ENCODE assay signal across 13 mouse cellular contexts in the genomic region with DNA sequence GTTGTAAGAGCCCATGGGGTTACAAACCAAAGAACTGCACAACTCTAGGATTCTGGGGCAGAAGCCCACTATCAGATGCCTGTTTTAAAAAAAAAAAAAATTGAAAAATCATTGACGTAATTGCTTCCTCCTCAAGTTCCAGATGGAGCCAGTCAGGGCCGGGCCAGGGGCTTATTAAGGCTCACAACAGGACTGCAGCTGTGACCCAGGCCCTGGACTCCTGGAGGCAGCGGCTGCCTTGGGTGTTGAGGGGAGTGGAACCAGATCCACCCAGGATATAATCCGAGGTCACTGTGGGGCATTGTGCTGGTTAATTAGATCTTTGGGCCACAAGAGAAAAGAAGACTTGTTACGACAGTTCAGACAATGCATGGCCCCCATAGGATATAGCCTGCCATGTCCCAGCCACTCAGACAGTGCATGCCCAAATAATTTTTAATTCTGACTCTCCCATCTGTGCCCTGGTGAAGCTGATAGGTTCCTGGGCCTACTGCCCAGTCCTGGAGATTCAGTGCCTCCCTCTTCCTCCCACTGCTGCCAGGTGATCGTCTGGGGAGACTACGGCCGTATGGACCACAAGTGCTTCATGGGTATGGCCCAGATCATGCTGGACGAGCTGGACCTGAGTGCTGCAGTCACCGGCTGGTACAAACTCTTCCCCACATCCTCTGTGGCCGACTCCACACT. TPM values are rescaled to one million over a fixed set of nuclear protein-coding genes. Genes with fewer than 3 reads are reported as not detected.
A peak's percentile ranks its signal among the peaks of the same experiment; 100 is the strongest.
DNase-seq lines count a peak whose midpoint lies in the region; ATAC-seq lines count a peak whose summit lies in the region.
"Had no signal": no experiment of that assay in that cellular context is flagged by ENCODE, and none has a peak within 500 bp of the region (broad histone marks: within the 10 kb centered on the region; RNA-seq: fewer than 3 reads in every experiment).

No protein-coding gene starts in this region.

- H3K9me3 ChIP-seq in limb, embryonic 10.5 days (replicated peaks), result no peaks in the 10 kb centered on the region
- H3K9me3 ChIP-seq: G1E; heart, embryonic 13.5 days had no signal

- peak; percentile 53 for DNase-seq in embryo, embryonic 10.5 days (ENCODE audit: low spot score)
- no peak for DNase-seq in embryo, embryonic 9.5 days (ENCODE audit: extremely low spot score)
- peak; percentile 72 for DNase-seq in MN1 (ENCODE audit: low spot score)
- DNase-seq in cerebellum, postnatal 36 days, result peak; percentile 88 to 89
- DNase-seq in limb, embryonic 10.5 days (ENCODE audit: low spot score), result peak; percentile 68
- DNase-seq in right cerebral cortex, postnatal 4 days, result no peak
- no peak for DNase-seq in gastrocnemius, postnatal 25 days
- DNase-seq: kidney, adult 9 months; layer of hippocampus, adult 9-11 months; thymus, postnatal 25 days had no signal

- no peaks in the 10 kb centered on the region for H3K36me3 ChIP-seq in limb, embryonic 10.5 days
- H3K36me3 ChIP-seq: G1E; heart, embryonic 13.5 days had no signal

- H3K27ac ChIP-seq in limb, embryonic 10.5 days, result peak overlapping the region; percentile 8
- H3K27ac ChIP-seq: heart, embryonic 13.5 days had no signal

- peaks cover 51% of the 10 kb centered on the region for H3K4me1 ChIP-seq in limb, embryonic 10.5 days

- H3K4me3 ChIP-seq in limb, embryonic 10.5 days, result no peak overlapping the region
- H3K4me3 ChIP-seq: heart, embryonic 13.5 days had no signal

- WGBS in limb, embryonic 10.5 days, result 65% methylated on average over 11 of the region's 11 CpGs

- no peak for ATAC-seq in frontal cortex, adult (ENCODE audit: low TSS enrichment)

- H3K27me3 ChIP-seq in limb, embryonic 10.5 days (ENCODE audit: low read depth, poor library complexity, severe bottlenecking), result 0 out of 2 replicates have a peak, but pooled peaks cover 3% of the 10 kb centered on the region

RNA-seq across cellular contexts. Expression of gene Exo5, which starts 33.9 kb away (rescaled TPM):
- polyA plus RNA-seq in limb, embryonic 10.5 days (2016; fragmentation: Nextera tagmentation; extraction: Ambion mirVana), result 36.4 and 37.3 TPM in 2 replicates
- 1 to 10 TPM; 1.5 to 2.2 TPM for total RNA-seq in gastrocnemius, postnatal 25 days (2021)

RNA-seq across cellular contexts. Expression of gene Rims3, which starts 36.3 kb away (rescaled TPM):
- polyA plus RNA-seq in limb, embryonic 10.5 days (2016; fragmentation: Nextera tagmentation; extraction: Ambion mirVana), result 0.24 and 0.39 TPM in 2 replicates
- total RNA-seq in gastrocnemius, postnatal 25 days (2021), result under 1 TPM in 1 of 2 experiments, not detected in 1; 0.03 TPM
- polyA plus RNA-seq: G1E had no signal

RNA-seq across cellular contexts. Expression of gene Nfyc, which starts 59.5 kb away (rescaled TPM):
- 129 TPM in 2 replicates for polyA plus RNA-seq in limb, embryonic 10.5 days (2016; fragmentation: Nextera tagmentation; extraction: Ambion mirVana)
- total RNA-seq in gastrocnemius, postnatal 25 days (2021), result 10 to 100 TPM; 39.3 to 43.5 TPM

Comparison
In these comparisons a context has a peak if more than half of its experiments do, and no peak if none do; other contexts are left out.
1. DNase-seq: peak in embryo, embryonic 10.5 days (single experiment), MN1 (single experiment), cerebellum, postnatal 36 days (2 of 2) and limb, embryonic 10.5 days (single experiment); none in embryo, embryonic 9.5 days (single experiment), right cerebral cortex, postnatal 4 days (single experiment) and gastrocnemius, postnatal 25 days (single experiment).